Mouse (Mus musculus) cerebellum, adult 11 months (tissue): ENCODE results near the gene Hist1h2bb.
"Not testable (repeated sequence)": the region's sequence is repeated elsewhere in the genome, so short reads cannot be mapped to it uniquely, and the experiment has no call there.

ENCODE experiments used
- DNase-seq: peaks from one replicate; pipeline ENCODE4 v3.0.0; 2022

Hist1h2bb gene

GRCm38 (mm10) chr13:23766772-23767171 lies 20.2 kb downstream of the Hist1h2bb start:
- DNase-seq = no peak

GRCm38 (mm10) chr13:23768834-23769397 lies 22.4 kb downstream of the Hist1h2bb start:
- DNase-seq = no peak

DNA sequence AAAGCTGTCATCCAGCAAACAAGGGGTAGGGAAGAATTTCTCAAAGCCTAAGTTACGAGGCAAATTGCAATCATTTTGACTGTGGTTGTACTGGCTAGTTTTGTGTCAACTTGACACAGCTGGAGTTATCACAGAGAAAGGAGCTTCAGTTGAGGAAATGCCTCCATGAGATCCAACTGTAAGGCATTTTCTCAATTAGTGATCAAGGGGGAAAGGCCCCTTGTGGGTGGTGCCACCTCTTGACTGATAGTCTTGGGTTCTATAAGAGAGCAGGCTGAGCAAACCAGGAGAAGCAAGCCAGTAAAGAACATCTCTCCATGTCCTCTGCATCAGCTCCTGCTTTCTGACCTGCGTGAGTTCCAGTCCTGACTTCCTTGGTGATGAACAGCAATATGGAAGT lies 23.1 kb downstream of the Hist1h2bb start, which contains the start of gene Trim38:
TSS of gene Trim38 (plus strand) at position 301 of the 400 bp plus-strand sequence.
- not testable (repeated sequence) for DNase-seq

GRCm38 (mm10) chr13:23772561-23773313 lies 26.2 kb downstream of the Hist1h2bb start:
- no peak for DNase-seq

GRCm38 (mm10) chr13:23778339-23778738 lies 31.8 kb downstream of the Hist1h2bb start:
- DNase-seq = no peak

- DNase-seq = no peak
Observed at GRCm38 (mm10) chr13:23779025-23779424, 32.5 kb downstream of the Hist1h2bb start.

GRCm38 (mm10) chr13:23792520-23792919 lies 46.0 kb downstream of the Hist1h2bb start:
- peak; percentile 8 for DNase-seq
